Mouse (Mus musculus): Measurements from ENCODE around the gene Noct. TPM values are rescaled to one million over a fixed set of nuclear protein-coding genes. Genes with fewer than 3 reads are reported as not detected.

Noct gene
- polyA plus RNA-seq, 1 experiment from 2014 or later: 7.0 TPM

DNA sequence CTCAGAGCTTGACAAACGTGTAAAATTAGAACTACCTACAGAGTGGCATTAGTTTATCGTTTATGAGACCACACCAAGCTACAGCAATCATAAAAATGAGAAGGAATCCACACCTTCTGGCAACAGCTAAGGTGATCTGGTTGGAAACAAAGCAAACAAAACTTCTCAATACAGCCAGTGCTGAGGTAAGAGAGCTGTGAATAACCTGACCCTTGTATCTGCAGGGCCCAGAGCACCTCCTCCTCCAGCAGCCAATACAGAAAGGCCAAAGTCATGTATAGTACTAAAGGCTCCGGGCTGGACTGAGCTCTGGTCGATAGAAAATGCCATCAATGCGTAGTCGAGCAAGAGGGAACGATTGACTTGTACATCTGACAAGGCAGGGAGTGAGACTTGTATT is 23.4 kb upstream of the Noct start:
- DNase-seq (ENCODE audit: low spot score): no peak
- no peak overlapping the region for H3K27ac ChIP-seq (ENCODE audit: low read depth)
- WGBS: 80% methylated on average over 7 of the region's 7 CpGs

DNA sequence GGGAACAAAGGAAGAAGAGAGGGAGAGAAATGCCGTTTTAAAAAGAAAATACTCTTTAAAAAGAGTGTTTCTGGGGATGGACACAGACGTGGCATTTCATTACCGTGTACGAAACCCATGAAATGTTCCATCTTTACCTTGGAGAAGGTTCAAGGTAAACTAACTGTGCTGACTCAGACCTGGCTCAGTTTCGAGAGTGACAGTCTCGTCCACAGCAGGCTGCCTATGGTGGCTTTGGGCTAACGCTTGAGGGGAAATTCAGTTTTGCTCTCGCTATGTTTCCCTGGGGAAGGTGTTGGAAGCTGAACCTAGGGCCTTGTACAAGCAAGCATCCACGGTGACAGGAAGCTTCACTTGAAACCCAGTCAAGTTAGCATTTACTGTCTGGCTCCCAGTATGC is 22.3 kb upstream of the Noct start:
- WGBS: 81% methylated on average over 9 of the region's 9 CpGs
- H3K9me3 ChIP-seq (ENCODE audit: control insufficient read depth, low read length): no peaks in the 10 kb centered on the region
- no peaks in the 10 kb centered on the region for H3K4me1 ChIP-seq (replicated peaks; ENCODE audit: control insufficient read depth, insufficient read depth, low read length)
- H3K4me3 ChIP-seq (ENCODE audit: low read depth, low read length): no peak overlapping the region
- H3K27me3 ChIP-seq (replicated peaks; ENCODE audit: control insufficient read depth, insufficient read depth, low read length): no peaks in the 10 kb centered on the region
- H3K27ac ChIP-seq (ENCODE audit: low read depth): no peak overlapping the region
- ATAC-seq (replicated peaks; ENCODE audit: low FRiP score, low TSS enrichment, low read depth) (no peak), DNase-seq (ENCODE audit: low spot score) (no peak)
- no peaks in the 10 kb centered on the region for H3K36me3 ChIP-seq (ENCODE audit: control insufficient read depth, insufficient read depth, low read length)
- no peak overlapping the region for H3K9ac ChIP-seq (ENCODE audit: low read length)
- H3K4me2 ChIP-seq (ENCODE audit: low read length): no peak overlapping the region

More for the DNA sequence above, 23.4 kb upstream of the Noct start:
- Histone ChIP-seq H3K36me3 (ENCODE audit: control insufficient read depth, insufficient read depth, low read length) (no peaks in the 10 kb centered on the region), H3K4me3 (ENCODE audit: low read depth, low read length) (no peak overlapping the region), H3K27me3 (replicated peaks; ENCODE audit: control insufficient read depth, insufficient read depth, low read length) (no peaks in the 10 kb centered on the region), H3K4me2 (ENCODE audit: low read length) (no peak overlapping the region), H3K9me3 (ENCODE audit: control insufficient read depth, low read length) (no peaks in the 10 kb centered on the region), H3K4me1 (replicated peaks; ENCODE audit: control insufficient read depth, insufficient read depth, low read length) (no peaks in the 10 kb centered on the region), H3K9ac (ENCODE audit: low read length) (no peak overlapping the region)
- ATAC-seq (replicated peaks; ENCODE audit: low FRiP score, low TSS enrichment, low read depth): peak; percentile 63

GRCm38 (mm10) chr3:51202491-51202987 is 21.7 kb upstream of the Noct start:
- no peak overlapping the region for H3K4me2 ChIP-seq (ENCODE audit: low read length)
- no peak for ATAC-seq (replicated peaks; ENCODE audit: low FRiP score, low TSS enrichment, low read depth)
- no peak for DNase-seq (ENCODE audit: low spot score)

DNA sequence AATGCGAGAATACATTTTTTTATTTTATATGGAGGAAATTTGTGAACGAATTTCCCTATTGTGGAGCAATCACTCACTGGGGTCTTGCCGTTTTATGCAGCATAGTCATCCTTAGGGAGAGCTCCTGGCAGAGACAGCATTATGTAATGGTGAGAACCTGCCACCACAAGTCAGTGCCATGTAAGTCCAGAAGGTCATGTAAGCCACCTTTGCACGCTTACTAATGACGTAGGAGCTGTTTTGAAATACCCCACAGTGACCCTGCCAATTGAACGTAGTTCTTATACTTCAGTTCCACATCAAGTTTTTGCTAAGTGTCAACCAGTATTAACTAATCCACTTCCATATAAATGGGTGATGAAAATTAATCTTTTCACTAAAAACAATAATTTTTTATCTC is 20.3 kb upstream of the Noct start:
- no peak for DNase-seq (ENCODE audit: low spot score)
- no peaks in the 10 kb centered on the region for H3K36me3 ChIP-seq (ENCODE audit: control insufficient read depth, insufficient read depth, low read length)
- WGBS: 87% methylated on average over 6 of the region's 6 CpGs
- no peak overlapping the region for H3K4me2 ChIP-seq (ENCODE audit: low read length)
- H3K27ac ChIP-seq (ENCODE audit: low read depth): no peak overlapping the region
- H3K9me3 ChIP-seq (ENCODE audit: control insufficient read depth, low read length): no peaks in the 10 kb centered on the region
- no peaks in the 10 kb centered on the region for H3K4me1 ChIP-seq (replicated peaks; ENCODE audit: control insufficient read depth, insufficient read depth, low read length)
- no peaks in the 10 kb centered on the region for H3K27me3 ChIP-seq (replicated peaks; ENCODE audit: control insufficient read depth, insufficient read depth, low read length)
- no peak overlapping the region for H3K4me3 ChIP-seq (ENCODE audit: low read depth, low read length)
- ATAC-seq (replicated peaks; ENCODE audit: low FRiP score, low TSS enrichment, low read depth): no peak
- H3K9ac ChIP-seq (ENCODE audit: low read length): no peak overlapping the region

More at GRCm38 (mm10) chr3:51202491-51202987, 21.7 kb upstream of the Noct start:
- no peak overlapping the region for H3K4me3 ChIP-seq (ENCODE audit: low read depth, low read length)
- H3K36me3 ChIP-seq (ENCODE audit: control insufficient read depth, insufficient read depth, low read length): no peaks in the 10 kb centered on the region
- 86% methylated on average over 8 of the region's 8 CpGs for WGBS
- no peak overlapping the region for H3K27ac ChIP-seq (ENCODE audit: low read depth)
- no peaks in the 10 kb centered on the region for H3K4me1 ChIP-seq (replicated peaks; ENCODE audit: control insufficient read depth, insufficient read depth, low read length)
- no peaks in the 10 kb centered on the region for H3K27me3 ChIP-seq (replicated peaks; ENCODE audit: control insufficient read depth, insufficient read depth, low read length)
- no peak overlapping the region for H3K9ac ChIP-seq (ENCODE audit: low read length)
- no peaks in the 10 kb centered on the region for H3K9me3 ChIP-seq (ENCODE audit: control insufficient read depth, low read length)

- H3K9ac ChIP-seq (ENCODE audit: low read length): no peak overlapping the region
- DNase-seq (ENCODE audit: low spot score) (no peak), ATAC-seq (replicated peaks; ENCODE audit: low FRiP score, low TSS enrichment, low read depth) (no peak)
- H3K4me2 ChIP-seq (ENCODE audit: low read length): no peak overlapping the region
- H3K4me3 ChIP-seq (ENCODE audit: low read depth, low read length): no peak overlapping the region
- H3K36me3 ChIP-seq (ENCODE audit: control insufficient read depth, insufficient read depth, low read length): no peaks in the 10 kb centered on the region
- 86% methylated on average over 5 of the region's 5 CpGs for WGBS
- H3K9me3 ChIP-seq (ENCODE audit: control insufficient read depth, low read length): no peaks in the 10 kb centered on the region
- no peaks in the 10 kb centered on the region for H3K4me1 ChIP-seq (replicated peaks; ENCODE audit: control insufficient read depth, insufficient read depth, low read length)
- H3K27me3 ChIP-seq (replicated peaks; ENCODE audit: control insufficient read depth, insufficient read depth, low read length): no peaks in the 10 kb centered on the region
- H3K27ac ChIP-seq (ENCODE audit: low read depth): no peak overlapping the region
Observed at GRCm38 (mm10) chr3:51204441-51204840, 19.8 kb upstream of the Noct start.

DNA sequence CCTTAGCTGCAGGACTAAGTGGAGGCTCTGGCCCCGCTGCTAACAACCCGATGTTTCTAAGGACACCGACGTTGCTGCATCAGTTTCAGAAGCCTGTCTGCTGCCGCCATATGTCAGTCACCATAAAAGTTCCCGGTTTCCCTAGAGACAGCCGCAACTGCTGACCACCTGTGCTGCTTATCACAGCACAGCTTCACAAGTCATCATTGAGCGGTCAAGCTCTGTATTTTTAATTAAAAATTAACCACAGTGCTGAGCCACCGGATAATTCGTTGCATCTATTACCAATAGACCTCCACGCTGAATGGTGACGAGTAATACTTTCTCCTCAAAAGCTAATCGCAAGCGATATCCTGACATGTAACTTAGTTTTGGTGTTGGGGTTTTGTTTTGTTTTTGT is 19.4 kb upstream of the Noct start:
- no peak for ATAC-seq (replicated peaks; ENCODE audit: low FRiP score, low TSS enrichment, low read depth)
- H3K4me1 ChIP-seq (replicated peaks; ENCODE audit: control insufficient read depth, insufficient read depth, low read length): no peaks in the 10 kb centered on the region
- no peak overlapping the region for H3K4me2 ChIP-seq (ENCODE audit: low read length)

GRCm38 (mm10) chr3:51206521-51206920 is 17.7 kb upstream of the Noct start:
- no peak for DNase-seq (ENCODE audit: low spot score)
- Histone ChIP-seq H3K4me3 (ENCODE audit: low read depth, low read length) (no peak overlapping the region), H3K9ac (ENCODE audit: low read length) (no peak overlapping the region), H3K4me1 (replicated peaks; ENCODE audit: control insufficient read depth, insufficient read depth, low read length) (no peaks in the 10 kb centered on the region), H3K27me3 (replicated peaks; ENCODE audit: control insufficient read depth, insufficient read depth, low read length) (no peaks in the 10 kb centered on the region), H3K27ac (ENCODE audit: low read depth) (no peak overlapping the region), H3K4me2 (ENCODE audit: low read length) (no peak overlapping the region), H3K36me3 (ENCODE audit: control insufficient read depth, insufficient read depth, low read length) (no peaks in the 10 kb centered on the region), H3K9me3 (ENCODE audit: control insufficient read depth, low read length) (no peaks in the 10 kb centered on the region)
- 59% methylated on average over 7 of the region's 7 CpGs for WGBS
- no peak for ATAC-seq (replicated peaks; ENCODE audit: low FRiP score, low TSS enrichment, low read depth)

More for the DNA sequence above, 19.4 kb upstream of the Noct start:
- Histone ChIP-seq H3K36me3 (ENCODE audit: control insufficient read depth, insufficient read depth, low read length) (no peaks in the 10 kb centered on the region), H3K9me3 (ENCODE audit: control insufficient read depth, low read length) (no peaks in the 10 kb centered on the region), H3K9ac (ENCODE audit: low read length) (no peak overlapping the region), H3K27ac (ENCODE audit: low read depth) (no peak overlapping the region), H3K4me3 (ENCODE audit: low read depth, low read length) (no peak overlapping the region), H3K27me3 (replicated peaks; ENCODE audit: control insufficient read depth, insufficient read depth, low read length) (no peaks in the 10 kb centered on the region)
- DNase-seq (ENCODE audit: low spot score): no peak
- WGBS: 82% methylated on average over 14 of the region's 14 CpGs

GRCm38 (mm10) chr3:51208633-51209032 is 15.6 kb upstream of the Noct start:
- DNase-seq (ENCODE audit: low spot score) (no peak), ATAC-seq (replicated peaks; ENCODE audit: low FRiP score, low TSS enrichment, low read depth) (no peak)
- Histone ChIP-seq H3K4me3 (ENCODE audit: low read depth, low read length) (no peak overlapping the region), H3K27ac (ENCODE audit: low read depth) (no peak overlapping the region), H3K4me1 (replicated peaks; ENCODE audit: control insufficient read depth, insufficient read depth, low read length) (no peaks in the 10 kb centered on the region), H3K4me2 (ENCODE audit: low read length) (no peak overlapping the region), H3K36me3 (ENCODE audit: control insufficient read depth, insufficient read depth, low read length) (no peaks in the 10 kb centered on the region), H3K27me3 (replicated peaks; ENCODE audit: control insufficient read depth, insufficient read depth, low read length) (no peaks in the 10 kb centered on the region), H3K9me3 (ENCODE audit: control insufficient read depth, low read length) (no peaks in the 10 kb centered on the region), H3K9ac (ENCODE audit: low read length) (no peak overlapping the region)
- 65% methylated on average over 5 of the region's 5 CpGs for WGBS

DNA sequence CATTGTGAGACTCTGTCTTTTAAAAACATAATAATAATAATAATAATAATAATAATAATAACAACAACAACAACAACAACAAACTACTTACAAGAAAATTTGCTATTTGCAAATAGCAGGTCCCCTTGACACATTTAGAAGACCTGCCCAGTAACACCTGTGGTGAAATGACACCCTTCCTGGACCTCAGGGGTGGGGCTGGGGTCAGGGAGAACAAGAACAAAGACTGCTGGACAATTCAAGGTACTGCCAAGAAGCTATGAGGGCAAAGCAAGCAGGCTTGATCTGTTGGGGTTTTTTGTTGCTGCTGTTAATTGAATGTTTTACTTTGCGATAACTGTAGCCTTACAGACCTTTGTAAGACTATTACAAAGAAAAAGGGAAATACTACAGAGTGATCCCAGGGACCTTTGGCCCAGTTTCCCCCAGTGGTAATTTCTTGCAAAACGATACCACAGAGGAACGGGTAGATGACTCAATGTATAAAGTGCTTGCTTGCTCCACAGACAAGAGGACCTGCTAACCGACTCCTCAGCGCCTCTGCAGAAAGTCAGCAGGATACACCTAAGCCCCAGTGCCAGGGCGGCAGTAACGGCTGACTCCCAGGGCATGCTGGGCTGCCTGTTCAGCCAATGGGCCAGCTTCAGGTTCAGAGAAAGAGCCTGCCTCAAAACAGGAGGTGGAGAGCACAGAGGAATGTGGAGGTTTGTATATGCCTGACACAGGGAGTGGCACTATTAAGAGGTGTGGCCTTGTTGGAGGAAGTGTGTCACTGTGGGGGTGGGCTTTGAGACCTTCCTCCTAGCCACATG is 14.5 kb upstream of the Noct start:
- DNase-seq (ENCODE audit: low spot score) (no peak), ATAC-seq (replicated peaks; ENCODE audit: low FRiP score, low TSS enrichment, low read depth) (0 out of 2 replicates have a peak, but pooled peaks have one; percentile 26)
- Histone ChIP-seq H3K27ac (ENCODE audit: low read depth) (no peak overlapping the region), H3K9me3 (ENCODE audit: control insufficient read depth, low read length) (no peaks in the 10 kb centered on the region), H3K4me2 (ENCODE audit: low read length) (no peak overlapping the region), H3K36me3 (ENCODE audit: control insufficient read depth, insufficient read depth, low read length) (no peaks in the 10 kb centered on the region), H3K9ac (ENCODE audit: low read length) (no peak overlapping the region), H3K27me3 (replicated peaks; ENCODE audit: control insufficient read depth, insufficient read depth, low read length) (no peaks in the 10 kb centered on the region), H3K4me1 (replicated peaks; ENCODE audit: control insufficient read depth, insufficient read depth, low read length) (no peaks in the 10 kb centered on the region), H3K4me3 (ENCODE audit: low read depth, low read length) (no peak overlapping the region)
- WGBS: 84% methylated on average over 7 of the region's 7 CpGs

All from intestine, embryonic 14.5 days (tissue).